Mouse (Mus musculus): ENCODE results near the gene Aagab. TPM values are rescaled to one million over a fixed set of nuclear protein-coding genes. Genes with fewer than 3 reads are reported as not detected.

The Aagab gene
- polyA plus RNA-seq, 2 experiments, result 12.6 to 25.9 TPM

DNA sequence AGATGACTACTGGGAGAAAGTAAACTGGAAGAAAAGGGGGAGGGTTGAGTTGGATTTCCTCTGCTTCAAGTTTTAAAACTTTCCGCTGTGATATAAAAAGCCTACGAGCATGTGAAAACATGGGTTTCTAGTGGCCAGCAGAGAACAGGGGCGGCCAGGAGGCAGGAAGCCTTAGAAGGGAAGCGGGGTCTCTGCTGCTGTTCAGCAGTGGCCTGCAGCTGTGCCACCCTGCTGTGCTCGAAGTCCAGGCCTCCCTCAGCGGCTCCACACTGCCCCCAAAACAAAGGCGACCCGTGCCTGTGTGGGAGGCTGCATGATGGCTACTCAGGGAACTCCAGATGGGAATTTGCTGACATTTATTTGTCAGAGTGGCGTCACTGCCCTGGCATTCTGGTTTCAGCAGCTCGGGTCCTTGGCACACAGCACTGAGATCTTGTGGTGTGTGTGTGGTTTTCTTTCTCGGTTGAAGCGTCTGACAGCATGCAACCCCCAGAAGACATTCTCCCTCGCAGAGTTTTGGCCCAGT lies 8.4 kb downstream of the Aagab start:
- WGBS, result 12% methylated on average over 13 of the region's 13 CpGs
- no peaks in the 10 kb centered on the region for H3K27me3 ChIP-seq (ENCODE audit: control insufficient read depth, insufficient read depth, low read length)
- H3K4me1 ChIP-seq (ENCODE audit: control insufficient read depth, insufficient read depth, low read length), result peaks cover 57% of the 10 kb centered on the region
- TF ChIP-seq POLR2A (IDR thresholded peaks at IDR 0.05; ENCODE audit: borderline replicate concordance, extremely low read depth, insufficient read depth, insufficient read length), result no peak
- H3K27ac ChIP-seq (replicated peaks; ENCODE audit: low read depth, low read length), result peak overlapping the region; percentile 84
- H3K4me3 ChIP-seq (replicated peaks; ENCODE audit: low read length), result 0 out of 2 replicates have a peak overlapping the region, but pooled peaks have one; percentile 5
- no peaks in the 10 kb centered on the region for H3K9me3 ChIP-seq (ENCODE audit: control insufficient read depth, low read length)
- peak overlapping the region; percentile 38; the same call in 1 of the 2 replicates for H3K9ac ChIP-seq (ENCODE audit: low read depth, low read length, severe bottlenecking)
- no peaks in the 10 kb centered on the region for H3K36me3 ChIP-seq (ENCODE audit: control insufficient read depth, insufficient read depth, low read length)
- H3K4me2 ChIP-seq (replicated peaks; ENCODE audit: low read depth, low read length, severe bottlenecking), result peak overlapping the region; percentile 35
- peak; percentile 58 for ATAC-seq (ENCODE audit: low FRiP score, low read depth)
- peak; percentile 62 for DNase-seq (ENCODE audit: low spot score)

GRCm38 (mm10) chr9:63611967-63612366 lies 9.5 kb downstream of the Aagab start:
- Histone ChIP-seq H3K4me1 (ENCODE audit: control insufficient read depth, insufficient read depth, low read length) (peaks cover 57% of the 10 kb centered on the region), H3K36me3 (ENCODE audit: control insufficient read depth, insufficient read depth, low read length) (peaks cover under 1% of the 10 kb centered on the region; the same call in 1 of the 2 replicates), H3K27me3 (ENCODE audit: control insufficient read depth, insufficient read depth, low read length) (no peaks in the 10 kb centered on the region), H3K27ac (replicated peaks; ENCODE audit: low read depth, low read length) (no peak overlapping the region; the same call in 1 of the 2 replicates), H3K9ac (ENCODE audit: low read depth, low read length, severe bottlenecking) (no peak overlapping the region), H3K9me3 (ENCODE audit: control insufficient read depth, low read length) (no peaks in the 10 kb centered on the region), H3K4me2 (replicated peaks; ENCODE audit: low read depth, low read length, severe bottlenecking) (no peak overlapping the region), H3K4me3 (replicated peaks; ENCODE audit: low read length) (no peak overlapping the region)
- no peak for TF ChIP-seq POLR2A (IDR thresholded peaks at IDR 0.05; ENCODE audit: borderline replicate concordance, extremely low read depth, insufficient read depth, insufficient read length)
- no peak for DNase-seq (ENCODE audit: low spot score)
- ATAC-seq (ENCODE audit: low FRiP score, low read depth), result no peak
- WGBS, result 51% methylated on average over 5 of the region's 5 CpGs

DNA sequence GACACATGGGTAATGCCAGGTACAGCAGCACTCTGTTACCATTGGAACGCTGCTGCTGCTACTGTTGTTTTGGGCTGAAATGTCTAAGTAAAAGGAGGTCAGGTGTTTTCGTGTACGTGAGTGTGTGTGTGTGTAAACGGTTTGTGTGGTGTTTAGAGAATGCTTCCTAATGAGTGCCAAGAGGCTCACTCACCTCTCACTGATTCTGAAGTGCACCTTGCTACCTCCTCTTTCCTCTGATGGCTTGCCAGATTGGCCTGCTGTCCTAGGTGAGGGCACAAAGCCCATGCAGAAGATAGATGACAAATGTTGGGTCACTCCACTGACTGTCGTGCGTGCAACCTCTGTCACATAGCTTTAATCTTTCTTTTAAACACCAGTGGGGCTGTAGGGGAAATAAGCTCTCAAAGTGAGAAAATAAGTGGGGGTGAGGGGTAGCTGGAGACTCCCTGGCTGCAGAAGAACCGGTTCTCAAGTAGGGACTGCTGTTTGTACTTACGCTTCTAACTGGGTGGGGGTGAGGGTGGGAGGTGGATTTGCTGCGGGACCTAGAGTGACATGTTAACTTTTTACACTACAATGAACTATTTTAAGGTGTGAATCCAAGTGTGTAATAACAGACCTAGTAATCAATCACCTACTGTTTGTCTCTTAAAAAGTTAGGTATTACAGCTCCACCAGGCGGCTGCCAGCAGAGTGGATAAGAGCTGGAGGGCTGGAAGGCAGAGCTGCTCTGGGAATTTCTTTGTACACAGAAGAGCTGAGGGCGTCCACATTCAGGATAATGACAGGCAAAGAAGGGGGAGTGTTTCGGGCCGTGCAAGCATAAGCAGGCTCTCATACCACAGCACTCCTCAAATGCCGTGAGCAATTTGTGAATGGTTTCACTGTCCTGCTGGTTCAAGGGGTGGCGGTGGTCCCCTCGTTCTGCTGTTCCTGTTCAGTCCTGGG lies 10.4 kb downstream of the Aagab start:
- Histone ChIP-seq H3K4me1 (ENCODE audit: control insufficient read depth, insufficient read depth, low read length) (peaks cover 57% of the 10 kb centered on the region), H3K9me3 (ENCODE audit: control insufficient read depth, low read length) (no peaks in the 10 kb centered on the region), H3K36me3 (ENCODE audit: control insufficient read depth, insufficient read depth, low read length) (peaks cover 8% of the 10 kb centered on the region), H3K4me3 (replicated peaks; ENCODE audit: low read length) (no peak overlapping the region), H3K27ac (replicated peaks; ENCODE audit: low read depth, low read length) (no peak overlapping the region), H3K27me3 (ENCODE audit: control insufficient read depth, insufficient read depth, low read length) (no peaks in the 10 kb centered on the region), H3K4me2 (replicated peaks; ENCODE audit: low read depth, low read length, severe bottlenecking) (peak overlapping the region; percentile 18), H3K9ac (ENCODE audit: low read depth, low read length, severe bottlenecking) (no peak overlapping the region)
- DNase-seq (ENCODE audit: low spot score) (peak; percentile 60), ATAC-seq (ENCODE audit: low FRiP score, low read depth) (peak; percentile 27)
- 33% methylated on average over 16 of the region's 16 CpGs for WGBS
- no peak for TF ChIP-seq POLR2A (IDR thresholded peaks at IDR 0.05; ENCODE audit: borderline replicate concordance, extremely low read depth, insufficient read depth, insufficient read length)

DNA sequence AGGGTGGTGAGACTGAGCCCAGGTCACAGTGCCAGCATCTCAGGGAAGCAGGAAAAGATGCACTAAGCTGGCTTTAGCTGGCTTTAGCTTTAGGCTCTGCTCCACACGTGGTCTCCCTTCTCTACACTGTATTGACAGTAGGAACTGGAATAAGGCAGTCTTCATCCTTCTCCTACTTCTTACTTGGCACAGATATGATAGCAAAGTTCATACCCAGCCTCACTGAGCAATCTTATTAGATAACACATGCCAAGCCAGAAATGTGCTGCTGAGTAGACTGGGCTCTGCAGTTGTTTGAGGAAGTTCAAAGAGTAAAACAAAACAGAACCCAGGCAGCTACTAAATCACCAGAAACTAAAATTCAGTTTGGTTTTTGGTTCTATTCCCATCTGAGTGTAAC lies 11.1 kb downstream of the Aagab start:
- Histone ChIP-seq H3K4me1 (ENCODE audit: control insufficient read depth, insufficient read depth, low read length) (peaks cover 57% of the 10 kb centered on the region), H3K36me3 (ENCODE audit: control insufficient read depth, insufficient read depth, low read length) (peaks cover 14% of the 10 kb centered on the region), H3K9ac (ENCODE audit: low read depth, low read length, severe bottlenecking) (no peak overlapping the region), H3K4me3 (replicated peaks; ENCODE audit: low read length) (no peak overlapping the region), H3K4me2 (replicated peaks; ENCODE audit: low read depth, low read length, severe bottlenecking) (peak overlapping the region; percentile 18), H3K9me3 (ENCODE audit: control insufficient read depth, low read length) (no peaks in the 10 kb centered on the region), H3K27ac (replicated peaks; ENCODE audit: low read depth, low read length) (no peak overlapping the region), H3K27me3 (ENCODE audit: control insufficient read depth, insufficient read depth, low read length) (no peaks in the 10 kb centered on the region)
- DNase-seq (ENCODE audit: low spot score), result peak; percentile 22
- TF ChIP-seq POLR2A (IDR thresholded peaks at IDR 0.05; ENCODE audit: borderline replicate concordance, extremely low read depth, insufficient read depth, insufficient read length), result no peak
- no peak for ATAC-seq (ENCODE audit: low FRiP score, low read depth)
- WGBS, result 17% methylated on average over 1 of the region's 1 CpGs
